Mouse (Mus musculus): ENCODE data around the gene Prmt1.

Gene Prmt1

GRCm38 (mm10) chr7:45015344-45015956 is 29.1 kb upstream of the Prmt1 start:
- in situ Hi-C loops (cut with MboI; ENCODE audit: unreplicated experiment in 2 of 2): loop anchor here (25.0 kb wide), 2 partner anchors 697 to 897 kb away; partner anchors contain the start of genes Ccdc114 (in 1 of the 2), Dbp (in 1 of the 2), Emp3 (in 1 of the 2) and Fam83e (in 1 of the 2)

GRCm38 (mm10) chr7:45014096-45014451 is 27.7 kb upstream of the Prmt1 start:
- in situ Hi-C loops (cut with MboI; ENCODE audit: unreplicated experiment in 2 of 2): loop anchor here (25.0 kb wide), 2 partner anchors 698 to 898 kb away; partner anchors contain the start of genes Ccdc114 (in 1 of the 2), Dbp (in 1 of the 2), Emp3 (in 1 of the 2) and Fam83e (in 1 of the 2)

GRCm38 (mm10) chr7:45013366-45014095 is 27.2 kb upstream of the Prmt1 start:
- in situ Hi-C loops (cut with MboI; ENCODE audit: unreplicated experiment in 2 of 2): loop anchor here (25.0 kb wide), 2 partner anchors 699 to 899 kb away; partner anchors contain the start of genes Ccdc114 (in 1 of the 2), Dbp (in 1 of the 2), Emp3 (in 1 of the 2) and Fam83e (in 1 of the 2)

GRCm38 (mm10) chr7:45012824-45013223 is 26.5 kb upstream of the Prmt1 start:
- in situ Hi-C loops (cut with MboI; ENCODE audit: unreplicated experiment in 2 of 2): loop anchor here (25.0 kb wide), 2 partner anchors 699 to 899 kb away; partner anchors contain the start of genes Ccdc114 (in 1 of the 2), Dbp (in 1 of the 2), Emp3 (in 1 of the 2) and Fam83e (in 1 of the 2)

- in situ Hi-C loops (cut with MboI; ENCODE audit: unreplicated experiment in 2 of 2): loop anchor here (25.0 kb wide), 2 partner anchors 700 to 900 kb away; partner anchors contain the start of genes Ccdc114 (in 1 of the 2), Dbp (in 1 of the 2), Emp3 (in 1 of the 2) and Fam83e (in 1 of the 2)
Measured at GRCm38 (mm10) chr7:45012011-45012410, 25.6 kb upstream of the Prmt1 start.

GRCm38 (mm10) chr7:45008411-45008810 is 22.0 kb upstream of the Prmt1 start:
- in situ Hi-C loops (cut with MboI; ENCODE audit: unreplicated experiment in 2 of 2): loop anchor here (25.0 kb wide), 2 partner anchors 704 to 904 kb away; partner anchors contain the start of genes Ccdc114 (in 1 of the 2), Dbp (in 1 of the 2), Emp3 (in 1 of the 2) and Fam83e (in 1 of the 2)

- in situ Hi-C loops (cut with MboI; ENCODE audit: unreplicated experiment in 2 of 2): loop anchor here (25.0 kb wide), 2 partner anchors 704 to 904 kb away; partner anchors contain the start of genes Ccdc114 (in 1 of the 2), Dbp (in 1 of the 2), Emp3 (in 1 of the 2) and Fam83e (in 1 of the 2)
Measured at GRCm38 (mm10) chr7:45007846-45008245, 21.5 kb upstream of the Prmt1 start.

GRCm38 (mm10) chr7:45007141-45007540 is 20.8 kb upstream of the Prmt1 start:
- in situ Hi-C loops (cut with MboI; ENCODE audit: unreplicated experiment in 2 of 2): loop anchor here (25.0 kb wide), 2 partner anchors 705 to 905 kb away; partner anchors contain the start of genes Ccdc114 (in 1 of the 2), Dbp (in 1 of the 2), Emp3 (in 1 of the 2) and Fam83e (in 1 of the 2)

GRCm38 (mm10) chr7:45006503-45006902 is 20.1 kb upstream of the Prmt1 start:
- in situ Hi-C loops (cut with MboI; ENCODE audit: unreplicated experiment in 2 of 2): loop anchor here (25.0 kb wide), 2 partner anchors 706 to 906 kb away; partner anchors contain the start of genes Ccdc114 (in 1 of the 2), Dbp (in 1 of the 2), Emp3 (in 1 of the 2) and Fam83e (in 1 of the 2)

- in situ Hi-C loops (cut with MboI; ENCODE audit: unreplicated experiment in 2 of 2): loop anchor here (25.0 kb wide), 2 partner anchors 707 to 907 kb away; partner anchors contain the start of genes Ccdc114 (in 1 of the 2), Dbp (in 1 of the 2), Emp3 (in 1 of the 2) and Fam83e (in 1 of the 2)
Measured at GRCm38 (mm10) chr7:45005321-45005992, 19.1 kb upstream of the Prmt1 start.

- in situ Hi-C loops (cut with MboI; ENCODE audit: unreplicated experiment in 2 of 2): loop anchor here (25.0 kb wide), 2 partner anchors 708 to 908 kb away; partner anchors contain the start of genes Ccdc114 (in 1 of the 2), Dbp (in 1 of the 2), Emp3 (in 1 of the 2) and Fam83e (in 1 of the 2)
Measured at GRCm38 (mm10) chr7:45004546-45004945, 18.2 kb upstream of the Prmt1 start.

GRCm38 (mm10) chr7:45002440-45002839 is 16.1 kb upstream of the Prmt1 start:
- in situ Hi-C loops (cut with MboI; ENCODE audit: unreplicated experiment in 2 of 2): loop anchor here (25.0 kb wide), 2 partner anchors 710 to 910 kb away; partner anchors contain the start of genes Ccdc114 (in 1 of the 2), Dbp (in 1 of the 2), Emp3 (in 1 of the 2) and Fam83e (in 1 of the 2)

- in situ Hi-C loops (cut with MboI; ENCODE audit: unreplicated experiment in 2 of 2): loop anchor here (25.0 kb wide), 2 partner anchors 712 to 912 kb away; partner anchors contain the start of genes Ccdc114 (in 1 of the 2), Dbp (in 1 of the 2), Emp3 (in 1 of the 2) and Fam83e (in 1 of the 2)
Measured at GRCm38 (mm10) chr7:45000539-45001114, 14.3 kb upstream of the Prmt1 start.

- in situ Hi-C loops (cut with MboI; ENCODE audit: unreplicated experiment in 2 of 2): loop anchor here (25.0 kb wide), 2 partner anchors 713 to 913 kb away; partner anchors contain the start of genes Ccdc114 (in 1 of the 2), Dbp (in 1 of the 2), Emp3 (in 1 of the 2) and Fam83e (in 1 of the 2)
Measured at GRCm38 (mm10) chr7:44999753-45000152, 13.4 kb upstream of the Prmt1 start.

GRCm38 (mm10) chr7:44998501-44998955 is 12.2 kb upstream of the Prmt1 start, which contains the start of gene Bcl2l12:
Gene Bcl2l12, minus strand, starts transcription at chr7:44998712.
- in situ Hi-C loops (cut with MboI; ENCODE audit: unreplicated experiment in 2 of 2): no loop called here

GRCm38 (mm10) chr7:44997940-44998428 is 11.6 kb upstream of the Prmt1 start:
- in situ Hi-C loops (cut with MboI; ENCODE audit: unreplicated experiment in 2 of 2): no loop called here

- in situ Hi-C loops (cut with MboI; ENCODE audit: unreplicated experiment in 2 of 2): no loop called here
Measured at GRCm38 (mm10) chr7:44997231-44997939, 11.0 kb upstream of the Prmt1 start, which contains the start of gene Irf3. Gene Irf3, plus strand, starts transcription at chr7:44997648.

GRCm38 (mm10) chr7:44996672-44997071 is 10.3 kb upstream of the Prmt1 start:
- in situ Hi-C loops (cut with MboI; ENCODE audit: unreplicated experiment in 2 of 2): no loop called here
